Mouse (Mus musculus) lung, embryonic 15.5 days (tissue): ENCODE data around the gene Ano6. TPM values are rescaled to one million over a fixed set of nuclear protein-coding genes. Genes with fewer than 3 reads are reported as not detected.

Experiments used
- microRNA-seq: library from miRNA; unstranded; fragments of <30 nt; microRNA quantifications from one replicate; pipeline ENCODE4, GENCODE M21; 2016
- polyA plus RNA-seq: library from polyadenylated mRNA; unstranded; fragments of >200 nt; fragmentation: Nextera tagmentation; extraction: Ambion mirVana; gene quantifications from 2 replicates; pipeline ENCODE4 v1.2.1, GENCODE M21; 2015

The Ano6 gene
- polyA plus RNA-seq, 1 experiment from 2014 or later = 44.0 TPM

Small RNA genes lying within 50 kb of the gene (microRNA-seq; reads per million reads assigned to microRNA genes)
- not detected for gene Gm25070

Other genes starting within 250 kb of the Ano6 start
- not detected in 2 replicates for gene Dbx2, start 134.9 kb upstream of the Ano6 start, polyA plus RNA-seq